Mouse (Mus musculus): Measurements from ENCODE around the gene Il17ra. TPM values are rescaled to one million over a fixed set of nuclear protein-coding genes. Genes with fewer than 3 reads are reported as not detected.

Gene Il17ra
- polyA plus RNA-seq, 1 experiment from 2014 or later: 16.3 TPM

DNA sequence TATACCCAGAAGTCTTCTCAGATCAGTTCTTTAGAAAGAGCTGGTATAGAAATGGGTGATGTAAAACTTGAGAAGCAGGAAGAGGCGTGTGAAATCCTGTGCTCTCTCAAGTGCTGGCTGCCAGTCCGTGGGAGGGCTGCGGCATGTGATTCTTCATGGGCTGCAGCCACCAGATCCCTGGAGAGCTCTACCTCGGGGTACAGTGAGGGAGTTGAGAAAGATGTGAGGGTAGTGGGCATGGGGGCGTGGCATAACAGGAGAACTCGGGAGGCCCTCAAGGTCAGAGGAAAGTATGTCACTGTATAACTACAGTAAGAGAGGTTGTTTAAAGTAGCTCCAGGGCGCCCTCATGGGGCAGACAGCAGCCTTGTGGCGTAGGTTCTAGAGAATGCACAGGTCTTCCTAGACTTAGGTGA lies 20.2 kb downstream of the Il17ra start:
- ChIA-PET POLR2A (interaction anchor here (0.6 to 1.2 kb wide), 3 partner anchors 11 to 302 kb away, joined by 3 to 4 read pairs (median 3); partner anchors contain the start of gene Tmem121b), CTCF (interaction anchor here (0.9 to 4.3 kb wide), 15 partner anchors 9 to 98 kb away, joined by 3 to 22 read pairs (median 5); partner anchors contain the start of gene Tmem121b)
- no peak for DNase-seq (ENCODE audit: low read depth, low spot score)
- TF ChIP-seq CTCF (IDR thresholded peaks at IDR 0.05): no peak
- in situ Hi-C loops (cut with MboI; ENCODE audit: low pct_unique_long_range_greater_than_20kb): loop anchor here (5.0 kb wide), 1 partner anchor 46 kb away; no protein-coding TSS in a partner anchor
- peak; percentile 66 for ATAC-seq
- no peaks in the 10 kb centered on the region for H3K27me3 ChIP-seq

DNA sequence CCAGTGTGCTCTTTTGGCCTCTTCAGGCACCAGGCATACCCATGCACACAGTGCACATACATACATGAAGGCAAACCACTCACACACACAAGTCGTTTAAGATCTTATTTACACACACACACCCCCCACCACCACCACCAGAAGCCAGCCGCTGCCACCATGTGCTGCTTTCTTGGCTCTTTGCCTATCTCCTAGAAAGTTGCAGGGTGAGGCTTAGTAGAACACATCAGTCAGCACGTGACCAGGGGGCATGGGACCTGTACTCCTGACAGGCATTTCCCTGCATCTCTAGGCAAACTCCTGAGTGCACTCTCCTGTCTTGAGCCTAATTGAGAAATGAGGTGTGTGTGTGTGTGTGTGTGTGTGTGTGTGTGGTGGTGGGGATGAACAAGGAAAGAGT lies 22.0 kb downstream of the Il17ra start:
- DNase-seq (ENCODE audit: low read depth, low spot score) (no peak), ATAC-seq (no peak)
- POLR2A ChIA-PET: interaction anchor here (0.6 kb wide), 1 partner anchor 246 kb away, joined by 3 read pairs; no protein-coding TSS in a partner anchor
- CTCF ChIA-PET: interaction anchor here (1.2 to 1.9 kb wide), 2 partner anchors 11 to 78 kb away, joined by 3 to 7 read pairs; no protein-coding TSS in a partner anchor
- no peak for TF ChIP-seq CTCF (IDR thresholded peaks at IDR 0.05)
- in situ Hi-C loops (cut with MboI; ENCODE audit: low pct_unique_long_range_greater_than_20kb): loop anchor here (5.0 kb wide), 1 partner anchor 1118 kb away; no protein-coding TSS in a partner anchor
- no peaks in the 10 kb centered on the region for H3K27me3 ChIP-seq

DNA sequence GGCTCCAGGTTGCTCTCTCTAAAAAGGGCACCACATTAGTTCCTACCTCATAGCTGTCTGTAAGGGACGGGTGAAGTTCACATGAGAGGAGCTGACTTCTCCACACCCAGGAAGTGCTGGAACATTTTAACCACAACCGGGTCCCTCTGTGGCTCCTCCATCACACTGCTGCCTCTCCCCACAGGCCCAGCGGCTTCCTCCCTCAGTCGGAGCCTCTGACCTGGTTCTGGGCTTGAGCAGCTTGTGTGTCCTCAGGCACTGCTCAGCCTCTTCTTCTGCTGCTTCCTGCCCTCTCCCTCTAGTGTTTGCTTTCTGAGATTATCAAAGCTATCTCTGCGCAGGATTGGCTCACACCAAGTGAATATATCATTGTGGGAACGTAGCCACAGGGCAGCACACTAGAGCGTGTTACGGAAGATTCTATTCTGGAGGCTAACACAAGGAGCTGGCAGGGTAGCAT lies 23.0 kb downstream of the Il17ra start:
- in situ Hi-C loops (cut with MboI; ENCODE audit: low pct_unique_long_range_greater_than_20kb): loop anchor here (5.0 kb wide), 1 partner anchor 1119 kb away; no protein-coding TSS in a partner anchor
- ATAC-seq: no peak
- no peak for TF ChIP-seq CTCF (IDR thresholded peaks at IDR 0.05)
- no peak for DNase-seq (ENCODE audit: low read depth, low spot score)
- CTCF ChIA-PET: interaction anchor here (0.8 to 1.9 kb wide), 3 partner anchors 10 to 79 kb away, joined by 3 to 7 read pairs (median 3); partner anchors contain the start of gene Il17ra
- H3K27me3 ChIP-seq: no peaks in the 10 kb centered on the region
- POLR2A ChIA-PET: interaction anchor here (0.6 to 0.7 kb wide), 2 partner anchors 32 to 122 kb away, joined by 3 to 5 read pairs; no protein-coding TSS in a partner anchor

DNA sequence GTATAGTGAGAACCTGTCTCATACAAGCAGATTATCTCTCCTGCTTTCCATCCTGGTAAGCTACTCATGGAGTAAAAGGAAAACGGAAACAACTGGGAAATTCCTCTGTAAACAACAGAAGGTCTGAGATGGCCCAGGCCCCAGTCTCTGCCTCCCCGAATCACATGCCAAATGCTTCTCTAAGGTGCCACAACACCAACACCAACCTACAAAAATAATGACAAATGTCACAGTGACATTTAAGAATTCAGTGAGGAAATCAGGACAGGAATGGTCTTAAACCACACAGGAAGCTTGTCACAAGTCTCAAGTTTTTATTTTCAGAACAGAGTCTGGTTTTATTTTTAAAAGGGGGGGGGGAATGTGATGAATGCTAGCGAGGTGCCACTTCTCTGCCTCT lies 25.6 kb downstream of the Il17ra start:
- ATAC-seq: no peak
- peaks cover 6% of the 10 kb centered on the region for H3K27me3 ChIP-seq
- in situ Hi-C loops (cut with MboI; ENCODE audit: low pct_unique_long_range_greater_than_20kb): loop anchor here (5.0 kb wide), 1 partner anchor 1121 kb away; no protein-coding TSS in a partner anchor
- no peak for DNase-seq (ENCODE audit: low read depth, low spot score)
- ChIA-PET POLR2A (interaction anchor here (0.6 kb wide), 1 partner anchor 53 kb away, joined by 5 read pairs; no protein-coding TSS in a partner anchor), CTCF (no interaction called here)
- TF ChIP-seq CTCF (IDR thresholded peaks at IDR 0.05): no peak

DNA sequence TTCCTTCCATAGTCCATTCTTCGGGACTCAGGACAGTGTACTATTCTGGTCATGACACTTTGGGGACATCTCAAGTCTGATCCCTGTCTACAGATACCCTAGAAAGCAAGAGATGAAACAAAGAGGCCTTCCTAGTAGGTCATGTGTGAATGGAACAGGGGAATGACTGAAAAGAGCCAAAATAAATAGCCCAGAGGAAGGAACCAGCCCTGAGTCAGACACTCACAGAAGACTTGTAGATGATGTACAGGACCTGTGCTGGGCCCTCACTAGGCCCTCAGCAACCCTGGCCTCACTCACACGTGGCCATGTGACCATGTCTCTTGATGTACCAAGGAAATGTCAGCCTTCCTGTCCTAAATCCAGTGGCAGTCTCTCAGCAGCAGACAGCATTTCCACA lies 26.4 kb downstream of the Il17ra start:
- ChIA-PET CTCF (no interaction called here), POLR2A (interaction anchor here (0.6 kb wide), 1 partner anchor 43 kb away, joined by 3 read pairs; no protein-coding TSS in a partner anchor)
- no peak for TF ChIP-seq CTCF (IDR thresholded peaks at IDR 0.05)
- peaks cover 11% of the 10 kb centered on the region for H3K27me3 ChIP-seq
- in situ Hi-C loops (cut with MboI; ENCODE audit: low pct_unique_long_range_greater_than_20kb): loop anchor here (5.0 kb wide), 1 partner anchor 1122 kb away; no protein-coding TSS in a partner anchor
- peak; percentile 45 for ATAC-seq
- no peak for DNase-seq (ENCODE audit: low read depth, low spot score)

- TF ChIP-seq CTCF (IDR thresholded peaks at IDR 0.05): no peak
- no peak for ATAC-seq
- DNase-seq (ENCODE audit: low read depth, low spot score): no peak
- CTCF ChIA-PET: interaction anchor here (3.2 kb wide), 1 partner anchor 8 kb away, joined by 9 read pairs; no protein-coding TSS in a partner anchor
- peaks cover 12% of the 10 kb centered on the region for H3K27me3 ChIP-seq
- POLR2A ChIA-PET: no interaction called here
- in situ Hi-C loops (cut with MboI; ENCODE audit: low pct_unique_long_range_greater_than_20kb): no loop called here
Measured at GRCm38 (mm10) chr6:120491064-120491463, 28.0 kb downstream of the Il17ra start.

DNA sequence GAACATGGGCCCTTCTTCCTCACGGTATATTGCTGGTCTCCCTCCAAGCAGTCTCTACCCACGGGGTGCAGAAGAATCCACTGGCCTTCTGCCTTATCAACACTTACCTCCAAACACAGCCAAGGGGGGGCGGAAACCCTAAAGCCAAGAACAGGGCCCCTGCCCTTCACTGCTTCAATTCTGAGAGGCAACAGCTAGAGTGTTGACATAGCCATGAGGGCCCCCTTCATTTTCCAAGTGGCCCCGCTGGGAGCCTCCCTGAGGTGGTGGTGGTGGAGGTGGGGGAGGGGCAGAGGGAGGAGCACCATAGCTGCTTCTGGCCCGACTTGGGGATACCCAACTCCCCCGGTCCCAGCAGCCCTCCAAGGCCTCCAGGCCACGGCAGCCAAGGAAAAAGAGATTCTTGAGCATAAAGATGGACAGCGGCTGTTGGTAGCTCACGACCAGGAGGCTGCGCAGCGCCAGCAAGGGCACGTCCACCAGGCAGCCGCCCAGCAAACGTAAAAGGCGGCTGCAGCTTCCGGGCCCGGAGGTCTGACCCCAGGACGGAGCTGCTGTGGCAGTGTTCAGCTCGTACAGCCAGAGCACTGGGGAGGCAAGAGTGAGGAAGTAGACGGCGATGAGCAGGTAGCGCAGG lies 28.9 kb downstream of the Il17ra start:
- TF ChIP-seq CTCF (IDR thresholded peaks at IDR 0.05): no peak
- CTCF ChIA-PET: interaction anchor here (3.2 kb wide), 1 partner anchor 9 kb away, joined by 9 read pairs; no protein-coding TSS in a partner anchor
- POLR2A ChIA-PET: no interaction called here
- in situ Hi-C loops (cut with MboI; ENCODE audit: low pct_unique_long_range_greater_than_20kb): no loop called here
- H3K27me3 ChIP-seq: peaks cover 12% of the 10 kb centered on the region
- no peak for ATAC-seq
- no peak for DNase-seq (ENCODE audit: low read depth, low spot score)

DNA sequence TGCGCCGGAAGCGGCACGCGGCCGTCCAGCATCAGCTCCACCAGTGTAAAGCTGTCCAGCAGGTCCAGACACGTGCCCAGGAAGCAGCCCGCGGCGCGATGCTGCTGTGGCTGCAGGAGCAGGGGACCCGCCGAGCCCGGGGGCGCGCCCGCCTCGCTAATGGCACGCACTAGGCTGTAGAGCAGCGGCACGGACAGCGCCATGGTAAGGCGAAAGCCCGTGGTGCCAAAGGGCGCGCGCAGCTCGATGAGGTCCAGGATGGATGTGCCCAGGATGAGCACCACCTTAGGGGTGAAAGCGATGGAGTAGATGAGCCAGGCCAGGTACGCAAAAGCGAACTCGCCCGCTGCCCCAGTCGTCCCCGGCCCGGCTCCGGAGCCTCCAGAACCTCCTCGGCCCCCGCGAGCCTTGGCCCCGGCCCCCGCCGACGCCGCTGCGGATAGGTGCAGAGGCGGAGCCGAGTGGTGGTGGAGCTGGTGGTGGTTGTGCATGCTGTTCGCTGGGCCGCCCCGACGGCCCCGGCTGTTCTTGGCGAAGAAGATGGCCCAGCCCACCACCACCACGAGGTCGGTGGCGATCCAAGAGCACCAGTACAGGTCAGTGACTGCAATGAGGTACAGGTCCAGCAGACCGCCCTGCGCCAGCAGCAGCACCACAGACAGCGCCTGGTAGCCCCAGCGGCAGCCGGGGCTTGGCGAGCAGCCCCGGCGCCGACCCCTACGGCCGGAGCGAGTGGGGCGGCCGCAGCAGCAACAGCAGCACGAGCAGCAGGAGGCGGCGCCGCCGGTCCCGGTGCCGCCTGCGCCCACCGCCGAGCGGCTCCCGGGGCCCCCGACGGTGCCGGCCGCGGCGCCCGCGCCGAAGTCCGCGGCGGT lies 29.7 kb downstream of the Il17ra start:
- peak; percentile 26 for ATAC-seq
- DNase-seq (ENCODE audit: low read depth, low spot score): no peak
- no peak for TF ChIP-seq CTCF (IDR thresholded peaks at IDR 0.05)
- in situ Hi-C loops (cut with MboI; ENCODE audit: low pct_unique_long_range_greater_than_20kb): no loop called here
- POLR2A ChIA-PET: no interaction called here
- CTCF ChIA-PET: interaction anchor here (3.2 kb wide), 1 partner anchor 9 kb away, joined by 9 read pairs; no protein-coding TSS in a partner anchor
- peaks cover 12% of the 10 kb centered on the region for H3K27me3 ChIP-seq

- CTCF ChIA-PET: interaction anchor here (3.2 kb wide), 1 partner anchor 10 kb away, joined by 9 read pairs; no protein-coding TSS in a partner anchor
- no peak for TF ChIP-seq CTCF (IDR thresholded peaks at IDR 0.05)
- in situ Hi-C loops (cut with MboI; ENCODE audit: low pct_unique_long_range_greater_than_20kb): no loop called here
- ATAC-seq: peak; percentile 61
- POLR2A ChIA-PET: interaction anchor here (0.9 kb wide), 1 partner anchor 11 kb away, joined by 3 read pairs; no protein-coding TSS in a partner anchor
- no peak for DNase-seq (ENCODE audit: low read depth, low spot score)
- peaks cover 12% of the 10 kb centered on the region for H3K27me3 ChIP-seq
Measured at GRCm38 (mm10) chr6:120493374-120494181, 30.5 kb downstream of the Il17ra start, which contains the start of gene Tmem121b. TSS of gene Tmem121b (minus strand) at chr6:120493807.

Data from Patski (cell line).